Mouse (Mus musculus) hindbrain, embryonic 13.5 days (tissue): ENCODE results near the gene Klc4. TPM values are rescaled to one million over a fixed set of nuclear protein-coding genes. Genes with fewer than 3 reads are reported as not detected.

Source experiments
- ATAC-seq: fragments of 200-750 bp; cut with Nextera tagmentation; 2 replicates; pipeline ENCODE4 v1.8.0; 2017; ENCODE audit warnings: moderate TSS enrichment; ENCODE audit not compliant: low FRiP score
- H3K27ac ChIP-seq: fragments of 300-500 bp; sonication (generic); 2 replicates; pipeline ENCODE4 v1.5.1; 2015; ENCODE audit warnings: inconsistent platforms, mild to moderate bottlenecking, moderate library complexity
- H3K27me3 ChIP-seq: fragments of 300-500 bp; sonication (generic); 2 replicates; pipeline ENCODE4 v1.6.1; 2015; ENCODE audit warnings: mild to moderate bottlenecking, inconsistent platforms
- H3K36me3 ChIP-seq: fragments of 300-500 bp; sonication (generic); 2 replicates; pipeline ENCODE4 v1.6.1; 2015; ENCODE audit warnings: mild to moderate bottlenecking, inconsistent platforms
- H3K4me1 ChIP-seq: fragments of 300-500 bp; sonication (generic); replicated peaks from 2 replicates; pipeline ENCODE4 v1.6.1; 2015; ENCODE audit warnings: inconsistent platforms
- H3K4me2 ChIP-seq: fragments of 300-500 bp; sonication (generic); 2 replicates; pipeline ENCODE4 v1.6.1; 2015; ENCODE audit warnings: inconsistent platforms, mild to moderate bottlenecking, moderate library complexity
- H3K4me3 ChIP-seq: fragments of 300-500 bp; sonication (generic); 2 replicates; pipeline ENCODE4 v1.5.1; 2015; ENCODE audit warnings: mild to moderate bottlenecking, inconsistent platforms
- H3K9ac ChIP-seq: fragments of 300-500 bp; sonication (generic); 2 replicates; pipeline ENCODE4 v1.6.1; 2015; ENCODE audit warnings: mild to moderate bottlenecking, inconsistent platforms
- H3K9me3 ChIP-seq: fragments of 300-500 bp; sonication (generic); 2 replicates; pipeline ENCODE4 v1.6.1; 2016; ENCODE audit warnings: inconsistent platforms
- WGBS: fragments of 180-500 bp; shearing (Covaris S2); methylation state at CpG from one replicate; pipeline ENCODE4 v1.1.7; 2015; 5-methylcytosine and 5-hydroxymethylcytosine counted together
- polyA plus RNA-seq: library from polyadenylated mRNA; unstranded; fragments of >200 nt; fragmentation: Nextera tagmentation; extraction: Ambion mirVana; gene quantifications from 2 replicates; pipeline ENCODE4 v1.2.1, GENCODE M21; 2015

Gene Klc4
- polyA plus RNA-seq, 1 experiment from 2014 or later = 45.9 TPM

DNA sequence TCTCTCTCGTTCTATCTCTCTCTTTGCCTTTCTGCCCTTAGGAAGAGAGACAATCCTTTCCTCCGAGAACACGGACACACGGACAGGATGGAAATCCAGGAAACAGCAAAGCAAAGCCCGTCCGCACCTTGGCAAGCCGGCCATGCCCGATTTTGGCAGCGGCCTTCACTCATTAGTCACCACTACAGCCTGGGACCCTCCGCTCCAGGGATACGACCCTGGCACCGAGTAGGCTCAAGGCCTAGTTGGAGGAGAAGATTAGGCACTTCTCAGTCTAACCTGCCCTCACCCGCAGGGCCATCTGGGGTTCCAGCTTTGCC is 17.4 kb downstream of the Klc4 start:
- peak overlapping the region; percentile 98 for H3K9ac ChIP-seq
- H3K4me2 ChIP-seq = peak overlapping the region; percentile 71
- H3K27me3 ChIP-seq = no peaks in the 10 kb centered on the region
- under 1% methylated on average over 13 of the region's 13 CpGs for WGBS
- 0 out of 2 replicates have a peak, but pooled peaks have one; percentile 25 for ATAC-seq
- H3K27ac ChIP-seq = peak overlapping the region; percentile 95
- peaks cover 52% of the 10 kb centered on the region for H3K4me1 ChIP-seq
- H3K36me3 ChIP-seq = peaks cover 21% of the 10 kb centered on the region
- H3K4me3 ChIP-seq = peak overlapping the region; percentile 96
- no peaks in the 10 kb centered on the region for H3K9me3 ChIP-seq

GRCm38 (mm10) chr17:46627409-46627808 is 18.4 kb downstream of the Klc4 start:
- ATAC-seq = no peak
- Histone ChIP-seq H3K4me3 (peak overlapping the region; percentile 96), H3K4me1 (peaks cover 60% of the 10 kb centered on the region), H3K36me3 (peaks cover 11% of the 10 kb centered on the region), H3K27ac (no peak overlapping the region), H3K4me2 (peak overlapping the region; percentile 71), H3K9ac (peak overlapping the region; percentile 98), H3K9me3 (no peaks in the 10 kb centered on the region), H3K27me3 (no peaks in the 10 kb centered on the region)
- WGBS = 62% methylated on average over 6 of the region's 6 CpGs

DNA sequence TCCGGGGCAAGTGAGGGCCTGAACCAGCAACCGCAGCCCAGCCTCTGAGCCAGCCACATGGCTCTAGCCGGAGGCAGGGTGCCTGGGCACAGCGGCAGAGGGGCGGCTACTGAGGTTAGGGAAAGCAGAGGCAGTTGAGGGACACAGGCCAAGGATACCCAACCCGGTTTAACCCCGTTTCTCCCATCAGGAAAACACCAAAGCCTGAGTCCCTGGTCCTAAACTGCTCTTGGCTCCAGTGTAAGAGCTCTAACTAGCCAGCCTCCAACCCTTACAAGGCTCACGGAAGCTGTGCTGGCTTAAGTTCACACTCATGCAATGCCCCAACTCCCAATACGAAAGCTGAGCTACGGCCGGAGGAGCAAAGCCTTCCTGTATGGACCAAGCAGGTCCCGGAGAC is 21.2 kb downstream of the Klc4 start:
- no peaks in the 10 kb centered on the region for H3K36me3 ChIP-seq
- 66% methylated on average over 12 of the region's 12 CpGs for WGBS
- peak overlapping the region; percentile 70 for H3K27ac ChIP-seq
- no peaks in the 10 kb centered on the region for H3K9me3 ChIP-seq
- no peak for ATAC-seq
- H3K4me3 ChIP-seq = no peak overlapping the region
- H3K4me1 ChIP-seq = peaks cover 75% of the 10 kb centered on the region
- H3K27me3 ChIP-seq = no peaks in the 10 kb centered on the region
- peak overlapping the region; percentile 63 for H3K9ac ChIP-seq
- H3K4me2 ChIP-seq = peak overlapping the region; percentile 26; the same call in 1 of the 2 replicates

DNA sequence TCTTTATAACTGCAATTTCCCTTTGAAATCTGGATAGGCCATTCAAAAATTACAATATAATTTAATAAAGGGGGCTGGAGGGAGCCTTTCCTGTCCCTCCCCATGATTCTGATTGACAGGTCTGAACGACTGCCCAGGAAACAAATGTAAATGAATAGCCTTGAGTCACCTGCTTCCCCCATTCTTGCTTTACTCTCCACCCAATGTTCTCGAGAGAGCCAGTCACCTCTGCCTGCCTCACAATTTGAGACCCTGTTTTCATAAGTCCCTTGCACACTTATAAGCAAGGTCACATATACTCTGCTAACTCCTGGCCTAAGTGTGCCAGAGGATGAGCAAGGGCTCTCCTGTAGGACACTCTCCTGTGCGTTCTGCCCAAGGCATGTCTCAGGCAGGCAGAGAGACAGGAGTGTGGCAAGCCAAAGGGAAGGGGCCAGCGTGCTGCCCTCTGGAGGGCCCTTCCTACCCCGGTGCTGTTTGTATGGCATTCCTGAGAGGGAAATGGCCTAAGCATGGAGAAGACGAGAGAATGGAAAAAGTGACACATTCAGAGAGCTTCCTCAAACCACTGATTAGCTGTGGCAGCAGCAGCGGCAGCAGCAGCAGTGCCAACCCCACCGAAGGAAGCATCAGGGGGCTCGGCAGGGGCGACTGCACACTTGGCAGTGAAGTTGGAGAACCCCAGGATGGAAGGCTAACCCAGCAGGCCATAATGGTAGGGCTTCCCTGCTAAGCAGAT is 21.8 kb downstream of the Klc4 start:
- 28% methylated on average over 10 of the region's 10 CpGs for WGBS
- no peak for ATAC-seq

GRCm38 (mm10) chr17:46622269-46622668 is 23.6 kb downstream of the Klc4 start:
- peaks cover 87% of the 10 kb centered on the region for H3K4me1 ChIP-seq
- H3K27ac ChIP-seq = no peak overlapping the region
- no peak overlapping the region for H3K4me2 ChIP-seq
- H3K9me3 ChIP-seq = no peaks in the 10 kb centered on the region
- WGBS = 82% methylated on average over 11 of the region's 11 CpGs
- no peak overlapping the region for H3K4me3 ChIP-seq
- no peak overlapping the region for H3K9ac ChIP-seq
- ATAC-seq = no peak
- H3K36me3 ChIP-seq = no peaks in the 10 kb centered on the region
- H3K27me3 ChIP-seq = no peaks in the 10 kb centered on the region

More for the DNA sequence above, 21.8 kb downstream of the Klc4 start:
- no peaks in the 10 kb centered on the region for H3K9me3 ChIP-seq
- H3K27me3 ChIP-seq = no peaks in the 10 kb centered on the region
- H3K36me3 ChIP-seq = no peaks in the 10 kb centered on the region
- H3K4me1 ChIP-seq = peaks cover 79% of the 10 kb centered on the region
- H3K4me2 ChIP-seq = peak overlapping the region; percentile 26; the same call in 1 of the 2 replicates
- no peak overlapping the region for H3K4me3 ChIP-seq
- peak overlapping the region; percentile 63 for H3K9ac ChIP-seq
- H3K27ac ChIP-seq = peak overlapping the region; percentile 70

DNA sequence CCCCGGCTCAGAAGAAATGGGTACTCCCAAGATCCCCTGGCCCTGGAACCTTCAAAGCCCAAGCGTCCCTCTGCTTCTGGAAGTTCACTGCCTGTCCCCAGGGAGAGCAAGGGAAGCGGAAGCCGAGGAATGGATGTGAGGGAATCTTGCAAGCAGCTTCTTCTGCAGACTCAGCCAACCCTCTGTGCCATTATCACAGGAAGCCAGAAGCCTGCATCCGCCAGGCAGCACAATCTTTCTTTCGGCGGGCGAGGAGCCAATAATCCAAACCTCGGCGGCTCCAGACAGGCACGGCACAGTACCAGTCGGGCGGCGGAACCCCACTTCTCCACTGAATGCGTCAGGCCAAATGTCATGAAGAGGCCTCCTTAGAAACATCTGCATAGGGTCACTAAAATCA is 24.5 kb downstream of the Klc4 start:
- peaks cover 85% of the 10 kb centered on the region for H3K4me1 ChIP-seq
- H3K4me2 ChIP-seq = peak overlapping the region; percentile 4; the same call in 1 of the 2 replicates
- H3K9ac ChIP-seq = no peak overlapping the region
- WGBS = 66% methylated on average over 15 of the region's 15 CpGs
- no peak overlapping the region for H3K4me3 ChIP-seq
- H3K9me3 ChIP-seq = no peaks in the 10 kb centered on the region
- peak overlapping the region; percentile 67 for H3K27ac ChIP-seq
- H3K27me3 ChIP-seq = no peaks in the 10 kb centered on the region
- no peak for ATAC-seq
- H3K36me3 ChIP-seq = no peaks in the 10 kb centered on the region

DNA sequence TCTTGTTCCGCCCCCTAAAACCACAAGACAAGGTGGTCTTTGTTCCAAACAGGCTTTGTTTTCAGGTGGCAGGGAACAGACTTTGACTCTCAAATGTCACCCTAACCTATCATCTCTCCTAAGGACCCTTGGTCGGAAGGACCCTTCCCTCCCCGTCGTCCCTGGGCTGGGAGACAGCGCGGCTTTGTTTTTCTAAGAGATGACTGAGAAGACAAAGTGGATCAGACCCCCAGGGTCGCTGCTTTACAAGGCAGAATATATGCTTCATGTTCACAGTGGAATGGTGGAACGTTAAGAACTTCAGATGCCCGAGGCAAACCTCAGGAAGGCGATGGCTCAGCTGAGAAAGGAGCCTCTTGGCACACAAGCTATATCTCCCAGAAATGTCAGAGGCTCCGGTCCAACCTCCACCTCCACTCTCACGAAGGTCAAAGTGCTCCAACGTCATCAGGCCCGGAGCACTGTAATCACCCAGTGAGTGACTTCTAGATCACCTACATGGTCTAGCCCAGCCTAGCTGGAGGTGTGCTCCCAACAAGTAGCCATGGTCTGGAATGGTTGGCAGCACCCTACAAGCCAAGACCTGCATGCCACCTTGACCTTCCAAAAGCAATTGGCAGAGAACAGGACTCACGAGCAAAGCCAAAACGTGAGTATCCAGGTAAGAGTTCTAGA is 26.0 kb downstream of the Klc4 start:
- peak overlapping the region; percentile 38 for H3K4me2 ChIP-seq
- no peaks in the 10 kb centered on the region for H3K36me3 ChIP-seq
- 29% methylated on average over 16 of the region's 16 CpGs for WGBS
- peak overlapping the region; percentile 65 for H3K9ac ChIP-seq
- peak overlapping the region; percentile 88 for H3K27ac ChIP-seq
- no peaks in the 10 kb centered on the region for H3K27me3 ChIP-seq
- no peak overlapping the region for H3K4me3 ChIP-seq
- H3K4me1 ChIP-seq = peaks cover 81% of the 10 kb centered on the region
- ATAC-seq = no peak
- H3K9me3 ChIP-seq = no peaks in the 10 kb centered on the region

DNA sequence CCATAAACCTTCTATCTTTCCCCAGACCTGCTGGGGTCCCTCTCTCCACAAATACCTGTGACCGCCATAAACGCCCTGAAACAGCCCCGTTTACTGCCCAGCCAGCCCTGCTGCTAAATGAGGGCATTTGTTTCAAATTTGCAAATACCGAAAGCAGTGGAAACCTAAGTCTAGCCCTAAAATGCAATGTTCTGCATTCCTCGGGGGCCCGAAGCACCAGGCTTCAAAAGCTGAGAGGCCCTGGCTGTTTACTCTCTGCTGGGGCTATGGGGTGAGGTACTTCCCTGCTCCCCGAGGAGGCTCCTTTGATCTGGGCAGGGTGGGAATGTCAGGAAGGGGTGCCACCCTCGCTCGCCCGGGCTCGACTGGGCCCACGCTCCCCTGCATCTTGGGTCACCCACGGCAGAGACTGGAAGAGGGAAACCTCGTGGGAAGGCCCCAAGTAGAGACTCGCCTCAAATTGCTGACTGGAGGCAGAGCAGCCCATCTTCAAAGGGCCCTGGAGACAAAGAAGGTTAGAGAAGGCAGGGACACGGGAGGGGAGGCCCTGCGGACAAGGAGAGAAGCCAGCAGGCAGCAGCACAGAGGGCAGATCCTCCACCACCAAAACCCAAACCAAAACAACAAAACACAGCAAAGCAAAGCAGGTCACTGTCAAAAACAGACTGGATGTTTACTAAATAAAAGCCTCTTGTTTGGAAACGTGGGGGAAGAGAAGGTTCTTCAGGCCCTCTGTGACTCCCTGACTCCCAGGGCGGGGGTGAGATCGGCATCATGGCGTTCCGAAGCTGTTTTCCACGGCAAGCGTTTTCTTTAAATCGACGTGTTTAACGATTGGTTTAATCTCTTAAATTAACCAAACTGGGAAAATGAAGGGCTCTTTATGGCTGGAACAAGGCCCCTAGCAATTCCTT is 26.8 kb downstream of the Klc4 start:
- peak overlapping the region; percentile 65 for H3K9ac ChIP-seq
- no peaks in the 10 kb centered on the region for H3K27me3 ChIP-seq
- no peak overlapping the region for H3K4me3 ChIP-seq
- peak overlapping the region; percentile 38 for H3K4me2 ChIP-seq
- H3K27ac ChIP-seq = peak overlapping the region; percentile 88
- 5% methylated on average over 27 of the region's 27 CpGs for WGBS
- no peaks in the 10 kb centered on the region for H3K9me3 ChIP-seq
- ATAC-seq = peak; percentile 29; the same call in 1 of the 2 replicates
- H3K36me3 ChIP-seq = no peaks in the 10 kb centered on the region
- H3K4me1 ChIP-seq = peaks cover 74% of the 10 kb centered on the region

DNA sequence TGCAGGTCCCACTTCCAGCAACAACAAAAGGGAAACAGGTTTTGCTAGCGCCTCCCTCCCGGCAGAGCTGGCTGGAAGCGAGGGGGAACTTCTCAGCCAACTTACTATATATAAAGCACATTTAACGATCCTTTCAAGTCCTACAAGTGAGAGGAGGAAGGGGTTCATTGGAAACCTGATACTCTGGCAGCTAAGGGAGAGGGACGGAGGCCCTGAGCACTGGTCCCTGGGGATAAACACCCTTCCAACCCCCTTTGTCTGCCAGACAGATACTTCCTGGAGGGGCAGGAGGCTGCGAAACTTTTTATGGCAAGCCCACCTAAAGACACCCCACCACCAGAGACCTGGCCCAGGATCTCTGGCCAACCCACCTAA is 27.4 kb downstream of the Klc4 start:
- Histone ChIP-seq H3K4me3 (no peak overlapping the region), H3K27me3 (no peaks in the 10 kb centered on the region), H3K9ac (peak overlapping the region; percentile 65), H3K4me2 (peak overlapping the region; percentile 38), H3K9me3 (no peaks in the 10 kb centered on the region), H3K4me1 (peaks cover 74% of the 10 kb centered on the region), H3K27ac (peak overlapping the region; percentile 88), H3K36me3 (no peaks in the 10 kb centered on the region)
- WGBS = 17% methylated on average over 6 of the region's 6 CpGs
- ATAC-seq = no peak

DNA sequence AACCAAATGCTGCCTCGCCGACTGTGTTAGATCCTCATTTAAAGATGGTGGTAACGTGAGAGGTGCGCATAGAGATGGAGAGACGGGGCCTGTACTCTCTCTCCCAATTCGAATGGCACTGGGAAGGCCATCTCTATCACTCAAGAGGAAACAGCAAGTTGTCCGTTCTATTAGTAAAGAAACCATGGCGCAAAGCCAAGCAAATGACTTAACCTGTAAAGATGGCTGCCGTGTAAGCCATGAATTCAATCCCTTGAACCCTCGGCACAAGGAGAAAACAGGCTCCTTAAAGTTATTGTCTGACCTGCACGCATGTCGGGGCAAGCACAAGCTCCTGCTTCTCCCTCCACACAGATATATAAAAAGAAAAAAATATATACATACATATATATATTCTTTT is 28.0 kb downstream of the Klc4 start:
- WGBS = 70% methylated on average over 12 of the region's 12 CpGs
- Histone ChIP-seq H3K36me3 (no peaks in the 10 kb centered on the region), H3K9me3 (no peaks in the 10 kb centered on the region), H3K9ac (no peak overlapping the region), H3K27me3 (no peaks in the 10 kb centered on the region), H3K27ac (no peak overlapping the region), H3K4me3 (no peak overlapping the region), H3K4me1 (peaks cover 76% of the 10 kb centered on the region), H3K4me2 (0 out of 2 replicates have a peak overlapping the region, but pooled peaks have one; percentile 38)
- no peak for ATAC-seq

GRCm38 (mm10) chr17:46613229-46613628 is 32.6 kb downstream of the Klc4 start:
- ATAC-seq = no peak
- Histone ChIP-seq H3K9ac (peak overlapping the region; percentile 53), H3K4me3 (no peak overlapping the region), H3K36me3 (no peaks in the 10 kb centered on the region), H3K9me3 (no peaks in the 10 kb centered on the region), H3K27me3 (no peaks in the 10 kb centered on the region), H3K4me2 (no peak overlapping the region), H3K27ac (0 out of 2 replicates have a peak overlapping the region, but pooled peaks have one; percentile 48), H3K4me1 (peaks cover 58% of the 10 kb centered on the region)
- WGBS = 51% methylated on average over 3 of the region's 3 CpGs

GRCm38 (mm10) chr17:46612820-46613219 is 33.0 kb downstream of the Klc4 start:
- no peaks in the 10 kb centered on the region for H3K9me3 ChIP-seq
- no peak overlapping the region for H3K4me2 ChIP-seq
- no peak for ATAC-seq
- no peaks in the 10 kb centered on the region for H3K27me3 ChIP-seq
- 41% methylated on average over 4 of the region's 4 CpGs for WGBS
- H3K4me1 ChIP-seq = peaks cover 56% of the 10 kb centered on the region
- H3K36me3 ChIP-seq = no peaks in the 10 kb centered on the region
- H3K9ac ChIP-seq = no peak overlapping the region
- H3K4me3 ChIP-seq = no peak overlapping the region
- no peak overlapping the region for H3K27ac ChIP-seq
